Mouse (Mus musculus) erythroblast, embryonic 14.5 days (primary cell): ENCODE measurements around the gene Dmrt3.

Experiments
- GATA1 ChIP-seq: IDR thresholded peaks from 2 replicates; pipeline ENCODE4 v1.6.1; 2012; ENCODE audit warnings: low read length, inconsistent platforms, mixed read lengths
- TAL1 ChIP-seq: IDR thresholded peaks from 3 replicates; pipeline ENCODE4 v1.6.1; 2012; ENCODE audit warnings: low read length, inconsistent platforms, mixed read lengths

DNA sequence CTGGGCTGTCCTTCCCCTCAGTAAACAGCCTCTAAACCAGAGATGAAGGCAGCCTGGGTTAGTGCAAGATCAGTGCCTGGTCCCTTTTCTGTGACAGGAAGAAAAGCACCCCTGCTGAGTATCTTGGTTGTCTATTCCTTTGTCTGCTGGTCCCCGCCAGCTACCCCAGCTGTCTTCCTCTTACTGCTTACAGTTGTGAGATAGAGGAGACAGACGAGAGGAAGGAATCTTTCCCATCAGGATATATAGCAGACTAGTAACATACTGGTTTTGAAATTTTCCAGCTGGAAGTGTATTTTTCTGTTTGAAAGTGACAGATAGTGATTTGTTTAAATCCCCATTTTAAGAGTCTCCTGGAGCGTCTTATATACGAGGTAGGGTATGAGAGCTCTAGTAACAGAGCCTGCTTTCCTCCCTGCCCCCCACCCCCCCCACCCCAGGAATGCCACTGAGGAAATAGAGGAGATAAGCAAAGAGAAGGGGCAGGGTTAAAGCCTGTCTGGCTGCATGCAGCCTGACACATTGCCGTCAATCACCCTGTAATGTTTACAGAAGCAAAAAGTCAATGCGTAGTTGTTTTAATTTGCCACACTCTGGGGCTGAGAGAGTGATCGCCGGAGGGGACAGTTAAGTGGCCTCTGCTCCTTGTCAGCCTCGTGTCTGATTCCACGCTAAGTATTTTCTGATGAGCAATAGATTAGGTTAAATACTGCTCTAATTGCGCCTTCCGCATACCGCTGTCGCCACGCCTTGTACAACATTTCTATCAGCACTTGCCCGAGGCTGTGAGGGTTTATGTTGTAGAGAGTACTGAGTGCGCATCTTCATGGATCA, 34.9 kb upstream of the Dmrt3 start:
- TF ChIP-seq GATA1 (no peak), TAL1 (no peak)
